Mouse (Mus musculus): Measurements from ENCODE around the gene Sept12.

GRCm38 (mm10) chr16:4941016-4941415 is 56.6 kb downstream of the Sept12 start:
- TF ChIP-seq CTCF (IDR thresholded peaks at IDR 0.05; ENCODE audit: low read depth) (no peak), EP300 (IDR thresholded peaks at IDR 0.05; ENCODE audit: low read depth) (no peak)
